Mouse (Mus musculus) olfactory bulb, adult 2 months (tissue): ENCODE measurements around the gene Ntmt1.

Experiments used
- CTCF ChIP-seq: fragments of 200-500 bp; IDR thresholded peaks from 2 replicates; pipeline ENCODE4 v1.5.1; 2012; ENCODE audit warnings: low read depth, mild to moderate bottlenecking, low read length, moderate library complexity; ENCODE audit not compliant: insufficient read depth
- POLR2A ChIP-seq: fragments of 200-500 bp; IDR thresholded peaks from 2 replicates; pipeline ENCODE4 v1.6.1; 2012; ENCODE audit warnings: mild to moderate bottlenecking, low read depth, low read length, moderate library complexity; ENCODE audit not compliant: insufficient read depth

DNA sequence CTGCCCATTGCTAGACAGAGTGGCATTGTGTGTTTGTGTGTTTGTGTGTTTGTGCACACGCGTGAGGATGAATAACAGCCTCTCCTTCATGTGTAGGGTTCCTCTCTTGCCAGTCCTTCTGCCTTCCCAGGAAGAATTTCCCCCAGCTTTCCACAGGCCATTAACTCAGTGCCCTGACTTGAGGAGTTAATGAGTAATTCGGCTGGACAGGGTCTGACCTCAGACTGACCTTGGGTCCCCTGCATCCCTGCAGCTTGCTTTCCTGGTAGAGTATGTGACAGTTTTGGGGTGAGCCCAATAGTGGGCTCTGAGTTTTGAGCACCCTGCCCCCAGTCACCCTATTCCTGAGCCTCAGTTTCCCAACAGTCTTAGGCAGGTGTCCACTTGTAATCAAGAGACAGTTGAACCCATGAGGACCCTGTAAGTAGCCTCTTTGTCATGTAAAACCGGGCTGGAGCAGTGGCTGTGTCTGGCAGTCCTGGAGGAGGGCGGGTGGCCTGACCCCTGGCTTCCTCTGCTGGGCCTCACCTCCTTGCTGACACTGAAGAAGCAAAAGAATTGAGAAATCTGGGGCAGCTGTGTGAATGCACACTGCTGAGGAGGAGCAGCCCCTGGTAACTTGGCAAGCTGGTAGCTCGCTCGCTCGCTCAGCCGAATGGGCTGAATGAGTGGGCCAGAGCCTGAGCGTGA is 47.6 kb upstream of the Ntmt1 start:
- TF ChIP-seq POLR2A (no peak), CTCF (no peak)
